Mouse (Mus musculus): ENCODE measurements around the gene Spock1.

Gene Spock1

DNA sequence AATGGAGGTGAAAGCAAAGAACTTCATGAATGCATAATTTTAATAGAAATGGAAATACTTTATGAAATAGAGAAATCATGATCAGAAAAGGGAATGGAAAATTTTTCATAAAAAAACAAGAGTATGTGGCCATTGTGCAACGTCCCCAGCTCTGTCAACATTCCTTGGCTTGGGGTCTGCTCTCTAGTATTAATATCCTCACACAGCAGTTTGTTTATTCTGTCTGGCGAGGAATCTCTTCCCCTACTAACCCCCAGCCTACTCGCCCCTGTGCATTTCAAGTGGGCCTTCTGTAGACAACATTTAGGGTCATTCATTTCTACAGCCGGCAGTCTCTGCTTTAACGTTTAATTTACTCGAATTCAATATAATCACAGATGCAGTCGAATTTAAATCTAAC lies 181.5 kb downstream of the Spock1 start:
- DNase-seq (ENCODE audit: low spot score) = no peak

DNA sequence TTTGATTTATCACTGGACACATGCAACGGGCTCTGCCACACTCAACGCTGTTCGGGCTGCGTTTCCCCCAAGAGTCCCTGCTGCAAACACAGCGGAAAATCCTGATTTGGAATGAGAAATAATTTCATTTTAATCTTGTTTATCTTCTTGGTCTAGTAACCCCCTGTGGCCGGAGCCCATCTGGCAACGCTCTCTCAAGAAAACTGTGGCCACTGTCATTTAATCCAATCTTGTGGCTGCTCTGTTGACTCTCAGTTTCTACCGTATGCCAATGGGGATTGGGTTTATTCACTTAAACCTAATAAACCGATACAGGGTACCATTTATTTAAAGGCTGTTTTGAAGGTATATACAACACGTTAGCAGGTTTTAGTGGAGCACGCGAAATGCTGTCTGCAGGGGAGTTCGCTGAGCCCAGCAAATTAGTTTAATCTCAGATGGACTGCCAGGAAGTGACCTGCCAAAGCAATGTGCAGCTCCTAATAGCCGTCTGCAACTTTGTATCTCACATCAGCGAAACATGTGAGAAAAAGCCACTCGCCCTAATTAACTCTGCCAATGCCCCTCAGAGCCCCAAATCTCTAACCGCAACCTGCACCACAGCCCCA lies 185.7 kb downstream of the Spock1 start:
- DNase-seq (ENCODE audit: low spot score) = no peak

DNA sequence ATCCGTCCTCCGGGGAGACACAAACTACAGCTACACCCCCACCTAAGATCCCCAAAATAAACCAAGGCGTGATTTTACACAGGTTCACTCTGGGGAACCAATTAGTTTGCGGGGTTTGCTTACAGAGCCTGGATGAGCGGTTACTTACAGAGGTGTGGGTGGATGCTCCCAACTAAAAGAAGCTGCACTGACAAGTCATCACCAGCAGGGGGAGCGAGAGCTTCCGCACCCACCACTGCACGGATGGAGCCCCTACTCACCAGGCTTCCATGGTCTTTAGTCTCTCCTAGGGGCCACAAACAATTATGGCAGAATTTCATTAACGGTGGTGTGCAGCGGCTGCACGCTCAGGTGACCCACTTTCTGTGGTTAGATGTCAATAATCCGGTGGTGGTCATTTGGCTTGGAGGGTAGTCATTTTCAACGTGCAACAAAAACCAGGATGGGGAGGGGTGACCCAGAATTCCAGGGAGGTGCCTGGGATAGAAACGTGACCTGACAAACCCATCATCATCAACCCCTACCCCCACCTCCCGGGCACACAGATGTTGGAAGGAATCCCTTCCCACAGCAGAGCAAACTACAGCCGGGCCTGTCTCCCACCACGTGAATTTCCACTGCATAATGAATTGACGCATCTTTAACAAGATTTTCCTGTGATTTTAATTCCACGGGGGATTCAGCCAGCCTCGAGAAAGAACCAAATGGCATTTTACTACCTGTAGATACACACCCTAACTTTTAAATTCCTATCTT lies 186.4 kb downstream of the Spock1 start:
- DNase-seq (ENCODE audit: low spot score) = no peak

DNA sequence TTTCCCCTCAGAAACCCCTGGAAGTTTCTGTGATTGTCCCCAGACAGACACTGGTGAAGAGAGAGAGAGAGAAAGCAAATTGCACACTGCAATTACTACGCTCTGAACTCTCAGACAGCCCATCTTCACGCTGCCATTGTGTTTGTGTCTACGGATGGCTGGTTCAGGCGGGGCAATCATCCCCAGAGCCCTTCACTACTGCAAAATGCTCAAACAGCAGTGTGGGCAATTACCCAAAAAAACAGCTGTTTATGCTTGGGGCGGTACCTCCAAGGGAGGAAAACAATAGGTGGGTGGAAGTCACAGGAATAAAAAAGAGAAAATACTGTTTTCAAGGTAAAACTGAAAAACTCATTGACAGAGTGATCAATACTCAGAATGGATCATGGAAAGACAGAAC lies 190.0 kb downstream of the Spock1 start:
- DNase-seq (ENCODE audit: low spot score) = no peak

DNA sequence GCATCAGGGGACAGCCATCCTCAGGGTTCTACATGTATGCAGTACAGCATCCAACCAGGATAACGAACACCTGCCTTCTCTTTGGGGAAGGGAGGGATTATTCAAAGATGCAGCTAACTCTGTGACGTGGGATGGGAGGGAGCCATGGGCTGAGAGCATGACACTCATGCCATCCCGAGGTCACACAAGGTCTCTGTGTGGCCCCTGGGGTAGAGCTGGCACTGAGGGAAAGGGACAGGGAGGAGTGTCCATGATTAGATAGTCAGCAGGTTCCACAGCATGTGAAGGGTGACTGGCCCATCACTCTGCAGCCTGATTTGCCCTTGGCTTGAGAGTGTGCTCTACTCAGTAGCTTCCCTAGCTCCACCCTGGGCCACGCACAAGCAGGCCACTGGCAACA lies 195.2 kb downstream of the Spock1 start:
- DNase-seq (ENCODE audit: low spot score) = no peak

DNA sequence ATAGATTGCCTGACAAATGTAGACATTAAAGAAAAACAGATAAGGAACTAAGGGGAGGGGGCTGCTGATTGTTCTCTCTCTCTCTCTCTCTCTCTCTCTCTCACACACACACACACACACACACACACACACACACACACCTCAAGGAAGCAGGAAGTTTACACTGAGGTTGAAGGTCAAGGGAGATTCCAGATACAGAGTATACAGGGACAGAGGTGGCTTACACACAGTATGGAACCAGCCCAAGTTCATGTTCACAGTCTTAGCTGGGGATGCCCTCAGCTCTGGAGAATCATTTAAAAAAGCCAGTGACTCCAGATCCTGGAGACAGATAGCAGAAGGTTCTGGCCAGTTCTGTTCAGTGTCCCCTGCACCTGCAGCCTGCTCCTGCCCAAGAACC lies 199.7 kb downstream of the Spock1 start:
- no peak for DNase-seq (ENCODE audit: low spot score)

DNA sequence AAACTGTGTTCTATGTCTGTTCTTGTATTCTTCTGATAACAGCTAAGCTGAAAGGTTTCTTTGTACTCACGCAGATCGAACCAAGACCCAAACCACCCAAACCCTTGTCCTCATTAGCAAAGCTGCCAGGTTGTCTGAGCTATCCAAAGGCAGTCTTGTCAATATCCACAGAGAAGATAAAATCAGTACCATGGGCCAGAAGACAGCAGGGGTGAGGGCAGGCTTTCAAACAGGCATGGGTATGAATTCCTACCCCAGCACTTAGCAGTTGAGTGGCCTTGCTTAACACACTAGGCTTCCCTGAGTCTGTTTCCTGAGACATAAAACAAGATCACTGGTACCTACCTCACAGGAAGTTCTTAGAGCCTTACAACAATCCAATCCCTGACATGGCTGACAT lies 205.2 kb downstream of the Spock1 start:
- DNase-seq (ENCODE audit: low spot score) = no peak

DNA sequence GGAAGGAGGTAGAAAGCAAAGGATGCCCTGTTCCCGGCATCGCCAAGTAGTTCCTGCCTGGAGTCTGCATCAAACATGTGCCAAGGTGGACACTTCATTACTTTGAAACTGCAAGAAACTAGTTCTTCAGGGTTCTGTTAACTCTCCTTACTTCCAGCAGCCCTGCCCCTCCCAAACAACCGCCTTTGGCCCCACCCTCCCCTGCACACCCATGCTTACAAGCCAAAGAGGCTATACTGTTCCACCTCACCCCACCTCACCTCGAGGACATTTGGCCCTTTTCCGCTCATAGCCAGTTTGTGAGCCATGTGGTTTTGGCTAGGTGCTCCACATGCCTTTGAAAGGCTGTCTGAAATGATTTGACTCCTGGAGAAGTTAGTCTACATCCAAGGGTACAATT lies 211.4 kb downstream of the Spock1 start:
- no peak for DNase-seq (ENCODE audit: low spot score)

DNA sequence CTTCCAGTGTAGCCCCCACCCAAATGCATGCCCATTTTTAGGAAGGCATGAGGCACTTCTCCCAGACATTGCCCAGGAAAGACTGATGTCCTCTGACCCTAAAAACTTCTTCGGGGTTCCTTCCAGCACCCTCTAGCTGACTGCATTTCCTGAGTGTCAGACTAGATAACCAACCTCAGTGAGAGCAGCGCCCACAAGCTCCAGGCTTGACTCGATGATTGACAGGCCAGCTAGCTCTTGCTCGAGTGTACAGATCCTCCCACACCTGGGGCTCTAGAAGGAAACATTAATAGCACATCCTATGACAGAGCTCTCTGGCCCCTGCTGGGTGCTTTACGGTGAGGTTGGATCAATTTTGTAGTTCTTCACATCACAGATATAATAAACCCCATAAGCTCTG lies 219.2 kb downstream of the Spock1 start:
- DNase-seq (ENCODE audit: low spot score) = no peak

DNA sequence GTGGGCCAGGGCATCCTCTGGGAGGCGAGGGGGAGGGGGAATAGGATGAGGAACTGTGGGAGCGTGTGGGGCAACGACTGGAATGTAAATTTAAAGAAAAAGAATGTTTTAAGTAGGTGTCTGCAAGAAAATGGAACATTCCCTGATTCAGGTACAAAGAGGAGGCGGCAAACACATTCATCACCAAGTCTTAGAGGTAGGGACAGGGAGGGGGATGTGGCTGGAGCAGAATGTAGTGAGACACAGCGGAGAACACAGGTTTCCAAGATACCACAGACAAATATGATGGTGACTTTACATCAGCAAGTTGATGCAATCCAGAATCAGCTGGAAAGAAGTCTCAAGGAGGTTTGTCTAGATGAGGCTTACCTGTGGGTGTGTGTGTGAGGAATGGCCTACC lies 221.7 kb downstream of the Spock1 start:
- no peak for DNase-seq (ENCODE audit: low spot score)

DNA sequence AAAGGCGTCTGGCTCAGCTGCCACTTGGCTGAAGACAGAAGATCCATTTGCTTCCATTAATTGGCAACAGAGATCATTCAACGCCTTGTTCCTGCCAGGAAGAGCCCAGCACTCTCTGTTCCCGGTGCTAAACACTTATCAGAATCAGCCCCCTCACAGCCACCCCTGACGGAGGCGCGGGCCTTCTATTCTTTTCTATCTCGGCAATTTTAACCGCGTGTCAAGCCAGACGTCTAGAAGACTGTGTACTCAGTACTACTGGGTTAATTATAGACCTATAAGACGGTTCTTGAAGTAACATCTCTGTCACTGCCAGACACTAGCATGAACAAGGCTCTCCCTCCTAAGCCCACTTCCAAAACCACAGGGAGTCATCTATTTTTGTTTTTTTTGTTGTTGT lies 222.9 kb downstream of the Spock1 start:
- DNase-seq (ENCODE audit: low spot score) = no peak

DNA sequence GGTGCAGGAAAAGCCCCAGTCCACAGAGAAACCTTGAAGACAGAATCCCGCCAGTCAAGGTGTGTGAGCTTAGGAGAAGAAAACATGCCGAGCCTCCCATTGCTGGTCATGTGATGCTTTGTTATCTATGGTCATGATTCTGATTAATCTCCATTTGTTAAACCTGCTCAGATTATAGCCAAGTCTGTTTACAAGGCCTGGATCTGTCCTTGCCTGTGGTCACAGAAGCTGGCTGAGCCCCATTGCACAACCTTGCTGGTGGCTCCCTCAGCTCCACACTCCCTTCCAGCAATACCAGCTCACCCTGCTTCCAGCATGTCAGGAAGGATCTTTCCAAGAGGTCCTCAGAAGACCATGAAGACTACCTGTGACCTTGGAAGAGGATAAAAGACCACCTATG lies 228.5 kb downstream of the Spock1 start:
- DNase-seq (ENCODE audit: low spot score) = no peak

DNA sequence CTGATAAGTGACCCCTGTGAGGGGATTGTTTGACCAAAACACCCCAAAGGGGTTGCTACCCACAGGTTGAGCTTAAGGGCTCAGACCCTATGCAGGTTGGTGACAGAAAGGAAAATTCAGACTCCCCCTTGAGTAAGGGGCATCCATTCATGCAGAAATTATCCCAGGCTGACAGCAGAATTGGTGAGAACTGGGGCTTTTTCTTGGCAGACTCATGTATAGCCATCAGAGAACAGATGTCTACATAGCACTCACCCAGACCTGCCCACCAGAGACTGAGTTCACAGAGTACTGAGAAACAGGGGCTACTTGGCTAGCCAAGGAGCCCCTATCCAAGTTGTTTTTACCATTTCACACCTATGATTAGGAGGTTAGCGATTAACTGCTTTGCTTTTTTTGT lies 231.3 kb downstream of the Spock1 start:
- DNase-seq (ENCODE audit: low spot score) = no peak

DNA sequence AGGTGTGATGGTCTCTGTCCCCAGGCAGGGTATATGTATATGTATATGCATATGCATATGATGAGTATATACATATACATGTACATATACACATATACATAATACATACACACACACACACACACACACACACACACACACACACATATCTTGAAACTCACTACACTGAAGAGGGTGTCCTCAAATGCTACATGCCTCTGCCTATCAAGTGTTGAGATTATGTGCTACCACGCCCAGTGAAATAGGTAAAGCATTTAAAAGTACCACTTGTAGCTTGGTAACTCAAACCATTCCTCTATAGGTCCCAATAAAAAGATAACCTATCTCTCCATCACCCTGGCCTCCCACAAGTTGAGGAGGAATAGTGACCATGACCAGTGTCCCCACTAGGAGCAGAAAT lies 234.7 kb downstream of the Spock1 start:
- no peak for DNase-seq (ENCODE audit: low spot score)

DNA sequence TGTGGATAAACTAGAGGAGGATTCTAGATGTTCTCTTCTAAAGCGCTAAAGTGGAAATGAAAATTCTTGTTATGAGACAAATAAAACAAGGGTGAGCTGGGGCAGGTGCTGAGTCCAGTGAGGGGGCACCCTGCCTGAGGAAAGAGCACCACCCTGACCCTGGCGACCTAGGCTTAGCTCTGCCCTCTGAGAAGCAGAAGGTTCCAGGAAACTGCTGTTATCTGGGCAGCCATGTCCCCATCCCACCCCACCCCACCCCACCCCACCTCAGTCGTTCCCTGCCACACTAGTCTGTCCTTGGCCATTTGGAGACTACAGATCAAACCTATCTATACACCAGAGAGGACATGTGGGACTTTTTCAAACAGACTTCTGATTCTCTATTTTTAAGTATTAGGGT lies 235.4 kb downstream of the Spock1 start:
- no peak for DNase-seq (ENCODE audit: low spot score)

DNA sequence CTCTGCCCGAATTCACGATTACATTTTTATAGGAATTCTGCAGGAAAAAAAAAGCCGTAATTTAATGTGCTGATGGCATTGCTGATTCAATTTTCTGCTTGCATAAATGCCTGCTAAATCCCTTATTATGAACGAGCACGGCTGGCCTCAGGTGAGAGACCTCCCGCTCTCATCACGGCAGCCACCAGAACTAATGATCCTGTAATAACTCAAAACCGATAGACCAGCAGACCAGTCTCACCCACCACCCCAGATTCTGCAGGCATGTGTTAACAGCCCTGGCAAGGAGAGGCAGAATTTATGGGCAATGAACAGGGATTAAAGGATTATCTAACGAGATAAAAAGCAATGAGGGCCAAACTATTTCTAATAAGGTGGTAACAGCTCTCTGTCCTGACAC lies 236.2 kb downstream of the Spock1 start:
- DNase-seq (ENCODE audit: low spot score) = no peak

DNA sequence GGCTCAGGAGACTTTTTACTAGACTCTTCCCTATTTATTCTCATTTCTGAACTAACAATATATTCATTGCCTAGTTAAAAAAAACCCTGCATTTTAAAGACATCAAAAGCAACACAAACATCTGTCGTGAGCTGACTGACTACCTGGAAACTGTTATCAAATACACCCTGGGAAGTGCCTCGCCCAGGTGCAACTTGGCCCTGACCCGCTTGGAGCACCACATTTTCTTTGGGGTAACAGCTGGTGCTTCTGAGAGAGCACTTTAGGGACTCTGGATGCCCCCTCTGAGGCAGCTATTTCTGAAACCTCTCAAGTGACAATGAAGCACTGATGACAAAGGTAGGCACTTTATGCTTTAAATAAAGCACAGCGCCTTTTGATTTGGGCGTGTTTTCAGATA lies 236.8 kb downstream of the Spock1 start:
- no peak for DNase-seq (ENCODE audit: low spot score)

DNA sequence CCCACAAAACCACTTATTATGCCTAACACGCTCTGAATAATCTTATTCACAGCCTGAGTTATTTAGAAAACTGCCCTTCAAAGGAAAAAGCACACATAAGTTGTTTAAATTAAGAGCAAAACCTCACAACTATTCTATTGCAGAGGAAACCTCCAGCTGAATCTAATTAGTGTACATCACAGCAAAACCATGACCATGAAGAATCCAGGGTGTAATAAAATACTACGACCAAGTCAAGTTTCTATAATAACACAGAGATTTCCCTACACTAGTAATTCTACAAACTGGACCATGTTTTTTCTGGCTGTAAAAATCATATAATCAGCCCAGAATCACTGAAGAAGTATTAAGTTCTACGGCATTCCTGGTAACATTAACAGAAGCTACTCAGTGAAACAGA lies 240.5 kb downstream of the Spock1 start:
- DNase-seq (ENCODE audit: low spot score) = no peak

DNA sequence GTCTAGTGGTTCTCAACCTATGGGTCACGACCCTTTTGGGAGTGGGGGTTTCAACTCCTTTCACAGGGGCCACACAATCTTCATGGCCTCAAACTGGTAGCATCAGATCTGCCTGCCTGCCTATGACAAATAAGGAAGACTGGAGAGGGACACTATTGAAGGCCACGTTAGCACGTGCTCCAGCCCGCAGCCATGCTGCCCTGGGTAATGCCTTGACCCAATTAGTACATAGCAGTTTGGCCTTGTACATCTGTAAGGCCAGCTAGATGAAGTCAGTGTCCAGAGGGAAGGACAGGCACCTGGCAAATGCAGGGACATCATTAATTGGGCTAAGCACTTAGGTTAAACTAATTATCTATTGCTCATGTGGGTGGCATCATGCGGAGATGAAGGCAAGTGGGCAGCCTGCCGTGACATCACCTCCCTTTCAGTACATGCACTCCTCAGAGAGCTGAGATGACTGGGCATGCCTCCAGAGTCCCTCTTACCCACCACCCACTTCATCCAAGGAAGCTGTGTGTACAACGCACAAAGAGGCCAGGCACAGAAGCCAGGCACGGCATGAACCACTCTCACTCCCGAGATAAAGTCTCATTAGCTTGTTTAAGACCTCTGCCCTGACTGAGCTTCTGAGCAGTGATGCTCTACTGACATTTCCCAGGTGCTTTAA lies 241.8 kb downstream of the Spock1 start:
- no peak for DNase-seq (ENCODE audit: low spot score)

DNA sequence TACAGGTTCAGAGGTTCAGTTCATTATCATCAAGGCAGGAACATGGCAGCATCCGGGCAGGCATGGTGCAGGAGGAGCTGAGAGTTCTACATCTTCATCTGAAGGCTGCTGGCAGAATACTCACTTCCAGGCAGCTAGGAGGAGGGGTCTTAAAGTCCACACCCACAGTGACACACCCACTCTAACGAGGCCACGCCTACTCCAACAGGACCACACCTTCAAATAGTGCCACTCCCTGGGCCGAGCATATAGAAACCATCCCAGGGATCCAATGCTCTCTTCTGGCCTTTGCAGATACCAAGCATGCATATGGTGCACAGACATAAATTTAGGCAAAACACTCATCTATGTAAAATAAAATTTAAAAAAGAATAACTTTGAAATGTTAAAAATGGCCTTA lies 245.6 kb downstream of the Spock1 start:
- DNase-seq (ENCODE audit: low spot score) = no peak

DNA sequence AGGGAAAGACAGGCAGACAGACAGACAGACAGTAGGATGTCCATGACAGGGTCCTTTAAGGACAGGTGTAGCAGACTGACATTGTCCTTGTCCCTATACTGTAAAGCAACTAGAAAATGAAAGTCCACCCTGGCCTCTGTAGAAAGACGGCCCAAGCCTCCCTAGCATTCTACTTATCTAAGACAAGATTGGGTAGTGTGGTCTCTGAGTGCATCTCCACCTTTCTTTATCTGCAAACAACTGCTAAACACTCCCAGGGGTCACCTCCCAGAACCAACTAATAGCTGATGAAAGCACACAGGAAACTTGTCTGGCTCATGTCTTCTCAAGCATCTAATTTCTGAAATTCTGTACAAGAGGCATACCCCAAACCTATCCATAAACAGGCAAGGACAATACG lies 247.6 kb downstream of the Spock1 start:
- no peak for DNase-seq (ENCODE audit: low spot score)

DNA sequence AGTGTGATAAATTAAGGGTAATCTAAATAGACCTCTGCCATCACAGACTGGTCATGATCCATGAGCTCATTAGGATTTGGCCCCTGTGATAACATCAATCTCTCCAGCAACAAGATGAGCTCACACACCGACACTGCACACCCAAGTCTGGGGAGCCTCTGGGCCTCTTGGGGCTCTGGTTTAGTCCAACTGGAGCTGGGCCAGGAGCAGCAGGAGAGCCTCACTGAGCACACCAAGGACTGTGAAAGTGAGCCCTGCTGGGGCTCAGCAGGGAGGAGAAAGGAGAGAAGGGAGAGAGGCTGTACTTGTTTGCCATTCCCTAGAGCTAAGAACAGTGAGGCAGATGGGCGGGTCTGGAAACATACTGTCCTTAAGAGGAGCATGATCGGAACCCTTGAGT lies 248.3 kb downstream of the Spock1 start:
- no peak for DNase-seq (ENCODE audit: low spot score)

DNA sequence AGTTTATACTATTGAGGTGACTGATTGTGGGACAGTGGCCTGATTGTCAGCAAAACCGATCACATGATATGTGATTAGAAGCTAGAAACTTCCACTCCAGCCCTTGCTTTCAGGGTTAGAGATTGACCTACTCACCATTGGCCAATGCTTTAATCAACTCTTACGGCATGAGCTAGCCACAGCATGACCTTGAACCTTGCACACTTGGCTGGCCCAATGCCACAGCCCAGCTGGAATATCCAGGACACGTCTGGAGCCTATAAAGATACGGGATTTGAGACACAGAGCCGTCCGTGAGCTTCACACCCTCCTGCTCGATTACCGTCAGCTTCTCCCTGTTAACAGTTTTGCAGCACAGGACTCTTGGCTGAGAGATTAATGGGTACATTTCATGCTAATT lies 251.5 kb downstream of the Spock1 start:
- peak; percentile 26 for DNase-seq (ENCODE audit: low spot score)

DNA sequence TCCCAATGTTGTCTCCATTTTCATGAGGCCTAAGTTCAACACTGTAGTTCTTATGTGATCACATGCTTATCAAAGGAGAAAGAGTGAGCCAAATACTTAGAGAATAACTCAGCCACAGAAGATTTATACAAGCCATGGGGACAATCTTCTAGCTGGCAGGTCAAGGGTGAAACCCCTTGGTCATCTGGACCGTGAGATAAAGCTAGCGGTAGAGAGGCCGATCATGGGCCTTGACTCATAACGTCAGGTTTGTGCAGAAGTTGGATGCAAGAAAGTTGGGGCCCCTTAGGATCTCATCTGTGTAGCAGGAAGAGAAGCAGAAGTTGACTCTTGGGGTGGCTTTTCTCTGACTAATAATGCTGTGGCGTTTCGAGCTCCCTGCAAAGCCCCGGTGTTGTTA lies 253.8 kb downstream of the Spock1 start:
- no peak for DNase-seq (ENCODE audit: low spot score)

Data from ovary, postnatal 36 days (tissue).